Mouse (Mus musculus) skeletal muscle tissue, adult 2 months (tissue): Measurements from ENCODE around the gene Olfr994.
A peak's percentile ranks its signal among the peaks of the same experiment; 100 is the strongest.

Experiments used
- DNase-seq: peaks from one replicate; pipeline ENCODE4 v3.0.0-alpha.2; 2012; ENCODE audit warnings: low read depth, low spot score

Olfr994 gene

GRCm38 (mm10) chr2:85436351-85436750, at the start of gene Olfr994:
Gene Olfr994, minus strand, starts transcription at chr2:85436451.
- DNase-seq, result no peak

GRCm38 (mm10) chr2:85466801-85467325, 30.6 kb upstream of the Olfr994 start:
- peak; percentile 9 for DNase-seq

GRCm38 (mm10) chr2:85443539-85443938, 7.3 kb upstream of the Olfr994 start, which contains the start of gene Olfr995:
Gene Olfr995, minus strand, starts transcription at chr2:85443639.
- DNase-seq, result no peak

- DNase-seq, result no peak
Observed at GRCm38 (mm10) chr2:85442546-85442945, 6.3 kb upstream of the Olfr994 start.

GRCm38 (mm10) chr2:85425893-85426292, 10.4 kb downstream of the Olfr994 start:
- DNase-seq, result no peak

GRCm38 (mm10) chr2:85414777-85415176, 21.5 kb downstream of the Olfr994 start, which contains the start of gene Olfr993:
Gene Olfr993, minus strand, starts transcription at chr2:85414877.
- DNase-seq, result no peak

- no peak for DNase-seq
Observed at GRCm38 (mm10) chr2:85409369-85409768, 26.9 kb downstream of the Olfr994 start, which contains the start of gene Olfr992. Gene Olfr992, minus strand, starts transcription at chr2:85409469.
